Mouse (Mus musculus) testis, adult 2 months (tissue): Measurements from ENCODE around the gene Creb5.

ENCODE experiments used
- CTCF ChIP-seq: fragments of 200-500 bp; IDR thresholded peaks from 2 replicates; pipeline ENCODE4 v1.5.1; 2012; ENCODE audit warnings: low read depth, mild to moderate bottlenecking, inconsistent platforms, low read length, moderate library complexity; ENCODE audit not compliant: control insufficient read depth, insufficient read depth, insufficient replicate concordance
- POLR2A ChIP-seq: fragments of 200-500 bp; IDR thresholded peaks from 2 replicates; pipeline ENCODE4 v1.6.1; 2012; ENCODE audit warnings: low read depth, mild to moderate bottlenecking, inconsistent platforms, low read length, moderate library complexity; ENCODE audit not compliant: control insufficient read depth

GRCm38 (mm10) chr6:53493864-53494263 lies 206.8 kb downstream of the Creb5 start:
- no peak for TF ChIP-seq CTCF
- TF ChIP-seq POLR2A = no peak
